Mouse (Mus musculus): ENCODE measurements around the gene Steap3.

- TF ChIP-seq CTCF (IDR thresholded peaks at IDR 0.05; ENCODE audit: low read depth) (no peak), EP300 (IDR thresholded peaks at IDR 0.05; ENCODE audit: low read depth) (no peak)
These were observed 80.2 kb downstream of the Steap3 start for GRCm38 (mm10) chr1:120192321-120192720.
